Mouse (Mus musculus): ENCODE data around the gene Clca3a2.
"Not testable (repeated sequence)": the region's sequence is repeated elsewhere in the genome, so short reads cannot be mapped to it uniquely, and the experiment has no call there.

The Clca3a2 gene

GRCm38 (mm10) chr3:144747706-144748105 lies 71.6 kb downstream of the Clca3a2 start:
- not testable (repeated sequence) for DNase-seq (ENCODE audit: low read depth, low spot score)

All from mesoderm, embryonic 11.5 days (tissue).